Mouse (Mus musculus) activated CD4-positive, CD25-positive, alpha-beta regulatory T cell, adult 4 months (primary cell): Measurements from ENCODE around the gene Olfr1445. TPM values are rescaled to one million over a fixed set of nuclear protein-coding genes. Genes with fewer than 3 reads are reported as not detected.

Source experiments
- ATAC-seq: one replicate; pipeline ENCODE4 v1.8.0; 2017
- polyA plus RNA-seq, 2 experiments: library from polyadenylated mRNA; unstranded; fragments of 100-300 nt; shearing (Covaris generic); gene quantifications; one replicate each; pipeline ENCODE4 v1.2.1; 2017

The Olfr1445 gene
- polyA plus RNA-seq = not detected

DNA sequence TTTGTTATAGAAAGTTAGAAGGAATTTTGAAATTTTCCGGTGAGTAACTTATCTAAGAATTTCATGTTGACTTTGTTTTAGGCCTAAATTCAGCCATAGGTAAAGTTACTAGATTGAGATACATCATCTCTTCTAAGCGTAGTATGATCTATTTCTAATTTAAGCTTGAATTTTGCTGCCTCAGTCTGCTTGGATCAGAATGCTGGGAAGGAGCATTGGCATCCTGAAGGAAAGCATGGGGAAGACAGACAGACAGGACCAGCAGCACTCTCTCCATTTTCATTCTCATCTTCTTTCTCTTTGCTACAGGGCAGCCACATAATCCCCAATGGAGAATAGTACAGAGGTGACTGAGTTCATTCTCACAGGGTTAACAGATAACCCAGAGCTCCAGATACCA is at the start of gene Olfr1445:
Olfr1445 (plus strand) TSS at position 301 of the 400 bp plus-strand sequence.
- ATAC-seq = no peak

DNA sequence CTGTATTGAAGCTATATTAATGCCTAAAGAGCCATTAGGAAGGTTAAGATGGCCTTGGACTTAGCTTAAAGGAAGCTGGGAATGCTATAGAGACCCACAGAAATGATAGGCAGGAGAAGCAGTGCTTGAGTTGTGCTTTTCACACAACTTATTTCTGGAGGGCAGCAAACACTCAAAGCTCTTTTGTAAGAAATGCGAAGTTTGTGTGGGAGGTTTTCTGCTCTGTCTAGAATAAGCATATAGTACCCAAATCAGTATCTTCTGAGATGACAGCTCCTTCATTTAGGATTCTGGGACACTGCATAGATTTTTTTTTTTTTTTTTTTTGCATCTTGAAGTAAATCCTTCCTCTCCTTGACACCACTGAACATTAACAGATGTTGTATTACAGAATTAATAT is 45.1 kb upstream of the Olfr1445 start:
- ATAC-seq = no peak

DNA sequence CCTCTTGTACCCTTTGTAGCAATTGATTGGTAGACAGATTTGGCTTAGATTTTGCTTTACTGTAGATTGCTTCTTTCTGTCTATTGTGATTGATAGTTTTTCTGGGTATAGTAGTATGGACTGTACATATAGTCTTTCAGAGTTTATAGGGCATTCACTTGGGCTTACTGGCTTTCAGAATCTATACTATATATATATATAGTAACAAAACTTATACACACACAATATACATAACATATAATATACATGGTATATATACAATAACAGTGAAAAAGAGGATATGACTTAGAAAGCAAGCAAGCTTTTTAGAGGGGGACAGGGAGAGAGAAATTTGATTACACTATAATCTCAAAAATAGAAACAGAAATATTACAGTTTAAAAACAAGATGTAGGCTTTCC is 37.3 kb upstream of the Olfr1445 start, which contains the start of gene Gm5244:
Gm5244 (plus strand) TSS at position 301 of the 400 bp plus-strand sequence.
- no peak for ATAC-seq

DNA sequence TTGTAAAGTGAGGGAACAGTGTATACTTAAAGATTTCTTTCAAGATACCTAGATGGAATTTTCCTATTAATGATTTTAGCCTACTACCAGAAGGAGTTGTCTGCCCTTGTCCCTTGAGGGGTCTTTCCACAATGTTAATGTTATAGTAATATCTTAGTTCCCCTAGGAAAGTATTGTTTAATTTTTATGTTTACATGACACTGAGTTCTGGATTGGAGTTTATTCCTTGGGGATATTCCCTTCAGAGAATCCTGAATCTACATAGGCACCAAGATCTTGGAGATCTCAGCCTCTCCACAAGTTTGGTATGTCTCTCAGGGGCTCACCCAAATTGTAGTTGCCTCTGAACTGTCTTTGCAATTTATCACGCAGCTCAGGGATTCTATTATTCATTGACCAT is 26.7 kb upstream of the Olfr1445 start, which contains the start of gene Olfr1444:
Olfr1444 (plus strand) TSS at position 301 of the 400 bp plus-strand sequence.
- no peak for ATAC-seq

DNA sequence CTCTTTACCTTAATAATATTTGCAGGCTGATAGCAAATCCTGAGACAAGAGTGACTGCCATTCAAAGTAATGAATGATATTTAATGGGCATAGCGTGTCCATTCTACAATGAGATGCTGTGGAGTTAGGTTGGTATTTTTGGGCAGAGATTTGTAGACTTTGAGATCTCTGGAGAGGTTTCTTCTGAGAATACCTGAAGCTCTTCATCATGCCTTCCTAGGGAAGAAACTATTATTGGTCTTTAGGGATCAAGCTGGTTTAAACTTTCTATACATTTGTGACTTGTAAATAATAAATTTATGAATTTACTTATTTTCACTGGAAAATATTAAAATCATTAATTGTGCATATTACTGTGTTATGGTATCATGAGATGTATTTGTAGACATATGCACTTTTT is 9.8 kb downstream of the Olfr1445 start, which contains the start of gene Olfr1446:
Olfr1446 (minus strand) TSS at position 101 of the 400 bp plus-strand sequence.
- no peak for ATAC-seq

DNA sequence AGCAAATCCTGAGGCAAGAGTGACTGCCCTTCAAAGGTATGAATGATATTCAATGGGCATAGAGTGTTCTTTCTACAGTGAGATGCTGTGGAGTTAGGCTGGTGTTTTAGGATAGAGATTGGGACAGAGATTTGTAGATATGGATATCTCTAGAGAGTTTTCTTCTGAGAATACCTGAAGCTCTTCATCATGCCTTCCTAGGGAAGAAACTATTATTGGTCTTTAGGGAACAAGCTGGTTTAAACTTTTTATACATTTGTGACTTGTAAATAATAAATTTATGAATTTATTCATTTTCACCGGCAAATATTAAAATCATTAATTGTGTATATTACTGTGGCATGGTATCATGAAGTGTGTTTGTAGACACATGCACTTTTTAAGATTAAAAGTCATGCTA is 20.0 kb downstream of the Olfr1445 start, which contains the start of gene Olfr1447:
Olfr1447 (minus strand) TSS at position 101 of the 400 bp plus-strand sequence.
- ATAC-seq = no peak

DNA sequence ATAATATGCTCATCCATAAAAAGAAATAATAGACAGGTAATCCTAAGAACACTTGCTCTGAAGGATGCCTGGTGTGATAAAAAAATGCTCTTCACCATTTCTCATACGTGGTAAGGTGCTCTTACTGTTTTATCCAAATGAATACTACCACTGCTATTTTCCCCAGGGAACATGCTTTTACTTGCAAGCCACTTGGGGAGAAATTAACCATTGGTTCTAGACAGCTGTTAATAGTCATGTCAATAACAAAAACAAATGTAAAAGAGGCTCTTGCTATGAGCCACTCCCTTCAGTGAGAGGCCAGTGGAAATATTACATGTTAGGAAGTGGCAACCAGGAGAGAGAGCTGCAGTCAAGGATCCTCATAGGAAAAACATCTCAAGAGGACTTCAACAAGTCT is 40.7 kb downstream of the Olfr1445 start, which contains the start of gene Olfr1448:
Olfr1448 (minus strand) TSS at position 101 of the 400 bp plus-strand sequence.
- ATAC-seq = no peak

DNA sequence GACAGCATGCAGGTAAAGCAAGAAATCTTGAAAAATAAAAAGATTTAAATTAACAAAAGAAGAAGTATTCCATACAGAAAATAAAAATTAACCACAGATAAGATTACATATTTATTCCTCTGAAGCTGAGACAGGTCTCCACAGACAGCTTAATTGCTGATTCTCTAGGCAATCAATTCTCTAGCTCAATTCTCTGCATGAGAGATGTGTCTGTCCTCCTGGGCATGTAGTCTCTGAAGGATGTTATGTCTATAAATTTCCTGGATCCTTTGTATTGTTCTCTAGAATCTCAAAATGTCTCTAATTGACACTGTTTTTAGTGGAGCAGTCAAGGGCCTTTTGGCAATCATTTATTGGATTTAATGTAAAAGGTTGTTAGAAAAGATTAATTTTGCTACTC is 46.9 kb downstream of the Olfr1445 start, which contains the start of gene Olfr1449:
Olfr1449 (plus strand) TSS at position 301 of the 400 bp plus-strand sequence.
- no peak for ATAC-seq

Other genes starting within 250 kb of the Olfr1445 start
- gene Olfr1442, start 213.4 kb upstream of the Olfr1445 start, polyA plus RNA-seq = not detected
- gene Olfr1443, start 205.7 kb upstream of the Olfr1445 start, polyA plus RNA-seq = not detected
- gene Keg1, start 188.1 kb upstream of the Olfr1445 start, polyA plus RNA-seq = not detected
- 1 to 10 TPM; 2.1 to 3.0 TPM for gene Cntf, start 118.2 kb upstream of the Olfr1445 start, polyA plus RNA-seq
- 10 to 100 TPM; 17.1 to 17.2 TPM for gene Zfp91, start 87.7 kb upstream of the Olfr1445 start, polyA plus RNA-seq
- 100 to 1,000 TPM; 242 to 258 TPM for gene Lpxn, start 87.7 kb upstream of the Olfr1445 start, polyA plus RNA-seq
- not detected for gene Gm5244, start 37.2 kb upstream of the Olfr1445 start, polyA plus RNA-seq
- gene Olfr1444, start 26.6 kb upstream of the Olfr1445 start, polyA plus RNA-seq = under 1 TPM; 0.19 to 0.25 TPM
- 1 to 10 TPM in 1 of 2 experiments, not detected in 1; 1.1 TPM for gene Olfr1446, start 9.7 kb downstream of the Olfr1445 start, polyA plus RNA-seq
- gene Olfr1447, start 19.9 kb downstream of the Olfr1445 start, polyA plus RNA-seq = not detected
- gene Olfr1448, start 40.6 kb downstream of the Olfr1445 start, polyA plus RNA-seq = not detected
- not detected for gene Olfr1449, start 47.0 kb downstream of the Olfr1445 start, polyA plus RNA-seq
- gene Olfr1450, start 66.4 kb downstream of the Olfr1445 start, polyA plus RNA-seq = not detected
- not detected for gene Olfr1451, start 111.2 kb downstream of the Olfr1445 start, polyA plus RNA-seq
- gene Olfr1453, start 144.5 kb downstream of the Olfr1445 start, polyA plus RNA-seq = not detected
- gene Olfr1454, start 176.8 kb downstream of the Olfr1445 start, polyA plus RNA-seq = not detected
- not detected for gene Olfr1457, start 214.0 kb downstream of the Olfr1445 start, polyA plus RNA-seq
- gene Olfr1458, start 222.9 kb downstream of the Olfr1445 start, polyA plus RNA-seq = not detected